Mouse (Mus musculus): ENCODE results near the gene Cops7b. TPM values are rescaled to one million over a fixed set of nuclear protein-coding genes. Genes with fewer than 3 reads are reported as not detected.
"Not testable (repeated sequence)": the region's sequence is repeated elsewhere in the genome, so short reads cannot be mapped to it uniquely, and the experiment has no call there.

The Cops7b gene
- polyA plus RNA-seq (2015; fragmentation: Nextera tagmentation; extraction: Ambion mirVana) = 35.2 and 36.5 TPM in 2 replicates

- peak; percentile 94 for DNase-seq (ENCODE audit: low spot score)
These were observed at the start of gene Cops7b, which contains the start of gene Pde6d for GRCm38 (mm10) chr1:86582451-86583096. TSS of gene Cops7b (plus strand) at chr1:86582904. TSS of gene Pde6d (minus strand) at chr1:86582629.

GRCm38 (mm10) chr1:86533411-86534130, 49.1 kb upstream of the Cops7b start:
- DNase-seq (ENCODE audit: low spot score) = peak; percentile 35

- peak; percentile 35 for DNase-seq (ENCODE audit: low spot score)
These were observed 44.3 kb upstream of the Cops7b start for GRCm38 (mm10) chr1:86538383-86538782.

- DNase-seq (ENCODE audit: low spot score) = not testable (repeated sequence)
These were observed 43.1 kb upstream of the Cops7b start for GRCm38 (mm10) chr1:86539583-86539982.

- no peak for DNase-seq (ENCODE audit: low spot score)
These were observed 40.1 kb upstream of the Cops7b start for GRCm38 (mm10) chr1:86542584-86542983.

- no peak for DNase-seq (ENCODE audit: low spot score)
These were observed 35.9 kb upstream of the Cops7b start for GRCm38 (mm10) chr1:86546797-86547196.

- DNase-seq (ENCODE audit: low spot score) = no peak
These were observed 31.4 kb upstream of the Cops7b start for GRCm38 (mm10) chr1:86551299-86551698.

GRCm38 (mm10) chr1:86551877-86552276, 30.8 kb upstream of the Cops7b start:
- DNase-seq (ENCODE audit: low spot score) = no peak

GRCm38 (mm10) chr1:86555665-86556064, 27.0 kb upstream of the Cops7b start:
- DNase-seq (ENCODE audit: low spot score) = no peak

- no peak for DNase-seq (ENCODE audit: low spot score)
These were observed 24.8 kb upstream of the Cops7b start for GRCm38 (mm10) chr1:86557872-86558271.

GRCm38 (mm10) chr1:86559232-86559631, 23.5 kb upstream of the Cops7b start:
- DNase-seq (ENCODE audit: low spot score) = no peak

GRCm38 (mm10) chr1:86562663-86563062, 20.0 kb upstream of the Cops7b start:
- no peak for DNase-seq (ENCODE audit: low spot score)

- DNase-seq (ENCODE audit: low spot score) = no peak
These were observed 14.3 kb upstream of the Cops7b start for GRCm38 (mm10) chr1:86568409-86568808.

- no peak for DNase-seq (ENCODE audit: low spot score)
These were observed 13.3 kb upstream of the Cops7b start for GRCm38 (mm10) chr1:86569292-86569860.

GRCm38 (mm10) chr1:86571381-86571780, 11.3 kb upstream of the Cops7b start:
- DNase-seq (ENCODE audit: low spot score) = no peak

GRCm38 (mm10) chr1:86571941-86572340, 10.8 kb upstream of the Cops7b start:
- DNase-seq (ENCODE audit: low spot score) = no peak

- no peak for DNase-seq (ENCODE audit: low spot score)
These were observed 2.3 kb upstream of the Cops7b start for GRCm38 (mm10) chr1:86580426-86580825.

- peak; percentile 21 for DNase-seq (ENCODE audit: low spot score)
These were observed 833 bp upstream of the Cops7b start for GRCm38 (mm10) chr1:86581692-86582450.

- DNase-seq (ENCODE audit: low spot score) = no peak
These were observed 1.0 kb downstream of the Cops7b start for GRCm38 (mm10) chr1:86583709-86584108.

- DNase-seq (ENCODE audit: low spot score) = peak; percentile 80
These were observed 4.3 kb downstream of the Cops7b start for GRCm38 (mm10) chr1:86586992-86587391.

- no peak for DNase-seq (ENCODE audit: low spot score)
These were observed 11.8 kb downstream of the Cops7b start for GRCm38 (mm10) chr1:86594539-86594938.

- DNase-seq (ENCODE audit: low spot score) = no peak
These were observed 12.6 kb downstream of the Cops7b start for GRCm38 (mm10) chr1:86595315-86595714.

Data from thymus, postnatal 0 days (tissue).